Mouse (Mus musculus) limb, embryonic 14.5 days (tissue): ENCODE measurements around the gene Klhdc10. TPM values are rescaled to one million over a fixed set of nuclear protein-coding genes. Genes with fewer than 3 reads are reported as not detected.
A peak's percentile ranks its signal among the peaks of the same experiment; 100 is the strongest.

ENCODE experiments used
- ATAC-seq: fragments of 200-750 bp; cut with Nextera tagmentation; 2 replicates; pipeline ENCODE4 v1.8.0; 2017; ENCODE audit warnings: low read depth, moderate number of reproducible peaks, moderate TSS enrichment; ENCODE audit not compliant: low FRiP score
- DNase-seq: peaks from one replicate; pipeline ENCODE4 v3.0.0-alpha.2; 2015; ENCODE audit warnings: low spot score
- H3K27ac ChIP-seq: fragments of 300-500 bp; sonication (generic); replicated peaks from 2 replicates; pipeline ENCODE4 v1.5.1; 2014; ENCODE audit warnings: low read depth, mild to moderate bottlenecking, low read length, moderate library complexity, mixed read lengths
- H3K27me3 ChIP-seq: fragments of 300-500 bp; sonication (generic); 2 replicates; pipeline ENCODE4 v1.6.1; 2014; ENCODE audit warnings: low read length, mixed read lengths; ENCODE audit not compliant: control insufficient read depth, insufficient read depth
- H3K36me3 ChIP-seq: fragments of 300-500 bp; sonication (generic); 2 replicates; pipeline ENCODE4 v1.6.1; 2014; ENCODE audit warnings: mild to moderate bottlenecking, low read length, moderate library complexity, mixed read lengths; ENCODE audit not compliant: control insufficient read depth, insufficient read depth
- H3K4me1 ChIP-seq: fragments of 300-500 bp; sonication (generic); 2 replicates; pipeline ENCODE4 v1.6.1; 2014; ENCODE audit warnings: antibody characterized with exemption, low read length, mixed read lengths; ENCODE audit not compliant: control insufficient read depth, insufficient read depth
- H3K4me2 ChIP-seq: fragments of 300-500 bp; sonication (generic); replicated peaks from 2 replicates; pipeline ENCODE4 v1.6.1; 2014; ENCODE audit warnings: low read depth, mild to moderate bottlenecking, low read length, moderate library complexity; ENCODE audit not compliant: severe bottlenecking
- H3K4me3 ChIP-seq: fragments of 300-500 bp; sonication (generic); replicated peaks from 2 replicates; pipeline ENCODE4 v1.5.1; 2014; ENCODE audit warnings: low read length
- H3K9ac ChIP-seq: fragments of 300-500 bp; sonication (generic); 2 replicates; pipeline ENCODE4 v1.6.1; 2014; ENCODE audit warnings: mild to moderate bottlenecking, low read depth, low read length, moderate library complexity; ENCODE audit not compliant: severe bottlenecking
- H3K9me3 ChIP-seq: fragments of 300-500 bp; sonication (generic); 2 replicates; pipeline ENCODE4 v1.6.1; 2016; ENCODE audit warnings: low read length; ENCODE audit not compliant: control insufficient read depth
- POLR2A ChIP-seq: fragments of 200-500 bp; IDR thresholded peaks from 2 replicates; pipeline ENCODE4 v1.8.0; 2012; ENCODE audit warnings: inconsistent platforms, mild to moderate bottlenecking, moderate library complexity, borderline replicate concordance; ENCODE audit not compliant: insufficient read depth, insufficient read length; ENCODE audit errors: extremely low read depth
- WGBS: fragments of 180-500 bp; shearing (Covaris S2); extraction: QIAGEN DNeasy Blood & Tissue Kit; methylation state at CpG from one replicate; pipeline ENCODE4 v1.1.7; 2014; 5-methylcytosine and 5-hydroxymethylcytosine counted together
- polyA plus RNA-seq, 2 experiments: library from polyadenylated mRNA; depleted of rRNA in 1 of 2; stranded (reverse) in 1 of 2; unstranded in 1 of 2; fragments of >200 nt; fragmentation: Nextera tagmentation in 1 of 2; extraction: Ambion mirVana in 1 of 2; gene quantifications; 2 replicates each; pipeline versions ENCODE4 v1.2.1 to v1.2.3; 2012 to 2014

Klhdc10 gene
- polyA plus RNA-seq, 2 experiments, result 39.3 to 106 TPM

GRCm38 (mm10) chr6:30416126-30416525, 14.5 kb downstream of the Klhdc10 start:
- H3K27ac ChIP-seq, result no peak overlapping the region
- TF ChIP-seq POLR2A, result no peak
- peaks cover 13% of the 10 kb centered on the region for H3K36me3 ChIP-seq
- H3K9ac ChIP-seq, result no peak overlapping the region
- WGBS, result 95% methylated on average over 2 of the region's 2 CpGs
- H3K9me3 ChIP-seq, result no peaks in the 10 kb centered on the region
- H3K4me3 ChIP-seq, result no peak overlapping the region
- H3K4me2 ChIP-seq, result no peak overlapping the region
- no peaks in the 10 kb centered on the region; the same call in 1 of the 2 replicates for H3K4me1 ChIP-seq
- H3K27me3 ChIP-seq, result no peaks in the 10 kb centered on the region
- DNase-seq (no peak), ATAC-seq (no peak)

GRCm38 (mm10) chr6:30416801-30417200, 15.1 kb downstream of the Klhdc10 start:
- Histone ChIP-seq H3K9me3 (no peaks in the 10 kb centered on the region), H3K4me2 (no peak overlapping the region), H3K27me3 (no peaks in the 10 kb centered on the region), H3K36me3 (peaks cover 19% of the 10 kb centered on the region), H3K27ac (no peak overlapping the region), H3K9ac (no peak overlapping the region), H3K4me3 (no peak overlapping the region), H3K4me1 (no peaks in the 10 kb centered on the region; the same call in 1 of the 2 replicates)
- DNase-seq (no peak), ATAC-seq (no peak)
- WGBS, result 90% methylated on average over 7 of the region's 7 CpGs
- no peak for TF ChIP-seq POLR2A

DNA sequence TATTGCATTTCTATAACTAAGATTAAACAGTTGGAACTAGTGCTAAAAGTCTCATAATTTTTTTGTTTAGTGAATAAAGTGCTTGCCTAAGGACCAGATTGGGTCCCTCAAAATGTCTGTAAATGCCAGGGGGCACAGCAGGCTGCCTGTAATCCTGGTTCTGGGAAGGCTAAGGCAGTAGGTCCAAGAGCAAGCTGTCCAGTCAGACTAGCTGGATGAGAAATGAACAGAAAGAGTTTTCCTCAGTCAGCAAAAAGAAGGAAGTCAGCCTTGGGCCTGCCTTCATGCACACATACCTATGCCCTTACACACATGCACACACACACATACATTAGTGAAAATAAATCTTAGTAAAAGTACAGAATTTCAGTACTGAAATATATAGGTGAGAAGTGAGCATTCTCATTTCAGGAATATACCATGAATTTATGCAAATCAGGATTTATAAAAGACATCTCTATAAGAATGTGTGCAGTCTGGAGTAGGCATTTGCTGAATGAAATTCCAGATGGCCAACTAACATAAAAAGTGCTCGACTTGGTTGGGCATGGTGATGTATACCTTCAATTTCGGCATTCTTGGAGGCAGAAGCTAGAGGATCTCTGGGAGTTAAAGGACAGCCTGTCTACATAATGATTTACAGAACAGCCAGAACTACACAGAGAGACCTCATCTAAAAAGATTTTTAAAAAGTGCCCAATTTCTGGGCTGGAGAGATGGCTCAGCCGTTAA, 31.0 kb downstream of the Klhdc10 start:
- H3K4me1 ChIP-seq, result 0 out of 2 replicates have a peak, but pooled peaks cover 5% of the 10 kb centered on the region
- no peak for TF ChIP-seq POLR2A
- H3K27ac ChIP-seq, result peak overlapping the region; percentile 48; the same call in 1 of the 2 replicates
- DNase-seq (no peak), ATAC-seq (no peak)
- H3K27me3 ChIP-seq, result no peaks in the 10 kb centered on the region
- H3K9ac ChIP-seq, result no peak overlapping the region
- no peaks in the 10 kb centered on the region for H3K9me3 ChIP-seq
- peaks cover 1% of the 10 kb centered on the region; the same call in 1 of the 2 replicates for H3K36me3 ChIP-seq
- H3K4me2 ChIP-seq, result no peak overlapping the region
- H3K4me3 ChIP-seq, result no peak overlapping the region
- WGBS, result 60% methylated on average over 3 of the region's 3 CpGs

DNA sequence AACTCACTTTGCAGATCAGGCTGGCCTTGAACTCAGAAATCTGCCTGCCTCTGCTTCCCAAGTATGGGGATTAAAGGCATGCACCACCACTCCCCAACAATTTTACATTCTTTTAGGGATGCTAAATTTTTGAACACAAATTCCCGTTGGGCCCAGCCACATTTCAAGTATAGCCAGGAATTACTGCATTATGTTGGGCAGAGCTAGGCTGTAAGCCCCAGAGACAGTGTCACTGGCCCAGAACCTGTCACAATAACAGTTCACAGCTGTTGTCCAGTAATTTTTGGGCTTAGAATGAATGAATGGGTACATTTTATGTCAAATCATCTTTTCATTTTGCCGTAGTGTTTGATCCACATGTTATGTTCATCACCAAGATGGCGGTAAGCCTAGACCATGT, 34.8 kb downstream of the Klhdc10 start:
- 90% methylated on average over 3 of the region's 3 CpGs for WGBS
- no peak for TF ChIP-seq POLR2A
- H3K4me2 ChIP-seq, result no peak overlapping the region
- 0 out of 2 replicates have a peak, but pooled peaks cover 5% of the 10 kb centered on the region for H3K4me1 ChIP-seq
- H3K9ac ChIP-seq, result no peak overlapping the region
- ATAC-seq (no peak), DNase-seq (no peak)
- no peak overlapping the region for H3K4me3 ChIP-seq
- no peaks in the 10 kb centered on the region for H3K9me3 ChIP-seq
- no peaks in the 10 kb centered on the region for H3K27me3 ChIP-seq
- H3K27ac ChIP-seq, result no peak overlapping the region
- peaks cover 24% of the 10 kb centered on the region for H3K36me3 ChIP-seq

DNA sequence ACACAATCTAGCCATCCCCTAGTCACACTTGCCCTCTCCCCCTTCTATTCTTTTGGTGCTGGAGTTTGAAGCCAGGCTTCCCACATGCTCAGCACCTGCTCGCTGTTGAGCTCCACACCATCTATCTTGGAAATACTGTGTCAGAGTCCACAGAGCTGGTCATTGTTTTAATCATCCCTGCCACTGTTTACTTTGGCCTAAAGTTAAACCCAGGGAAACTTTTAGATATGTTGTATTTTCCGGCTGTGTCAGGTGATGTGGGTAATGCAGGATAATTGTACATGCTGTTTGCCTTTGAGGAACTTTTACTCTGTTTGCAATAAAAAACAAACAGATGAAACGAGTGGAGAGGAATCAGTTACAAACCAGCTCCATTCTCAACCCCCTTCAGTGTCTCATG, 35.4 kb downstream of the Klhdc10 start:
- Histone ChIP-seq H3K4me2 (no peak overlapping the region), H3K27ac (no peak overlapping the region), H3K36me3 (peaks cover 30% of the 10 kb centered on the region), H3K4me3 (no peak overlapping the region), H3K9me3 (no peaks in the 10 kb centered on the region), H3K27me3 (no peaks in the 10 kb centered on the region), H3K9ac (no peak overlapping the region), H3K4me1 (0 out of 2 replicates have a peak, but pooled peaks cover 2% of the 10 kb centered on the region)
- 64% methylated on average over 3 of the region's 3 CpGs for WGBS
- ATAC-seq, result no peak
- TF ChIP-seq POLR2A, result no peak
- no peak for DNase-seq
